Mouse (Mus musculus) brown adipose tissue, adult 24 weeks (tissue): ENCODE measurements around the gene Abcc2. TPM values are rescaled to one million over a fixed set of nuclear protein-coding genes. Genes with fewer than 3 reads are reported as not detected.

Source experiments
- H3K27ac ChIP-seq: fragments of 200-500 bp; replicated peaks from 2 replicates; pipeline ENCODE4 v1.5.1; 2012; ENCODE audit warnings: low read depth, mild to moderate bottlenecking, low read length
- H3K4me1 ChIP-seq: fragments of 200-500 bp; 2 replicates; pipeline ENCODE4 v1.6.1; 2012; ENCODE audit warnings: low read length, mixed read lengths; ENCODE audit not compliant: control insufficient read depth, insufficient read depth, insufficient read length
- H3K4me3 ChIP-seq: fragments of 200-500 bp; 2 replicates; pipeline ENCODE4 v1.5.1; 2012; ENCODE audit warnings: low read depth, mild to moderate bottlenecking, low read length, moderate library complexity; ENCODE audit not compliant: insufficient read depth
- polyA plus RNA-seq: library from polyadenylated mRNA; stranded (reverse); fragments of >200 nt; gene quantifications from 2 replicates; pipeline ENCODE4 v1.2.4, GENCODE M21; 2012; ENCODE audit not compliant: missing spikeins, insufficient read depth, insufficient read length

Gene Abcc2
- polyA plus RNA-seq, 1 experiment, result 1.1 TPM

GRCm38 (mm10) chr19:43801427-43802051 is 19.5 kb downstream of the Abcc2 start:
- no peak overlapping the region for H3K4me3 ChIP-seq
- H3K4me1 ChIP-seq, result peaks cover 3% of the 10 kb centered on the region; the same call in 1 of the 2 replicates
- H3K27ac ChIP-seq, result 0 out of 2 replicates have a peak overlapping the region, but pooled peaks have one; percentile 7

- Histone ChIP-seq H3K4me3 (no peak overlapping the region), H3K4me1 (peaks cover 3% of the 10 kb centered on the region; the same call in 1 of the 2 replicates)
Observed at GRCm38 (mm10) chr19:43803866-43804265, 21.9 kb downstream of the Abcc2 start.

GRCm38 (mm10) chr19:43809331-43809730 is 27.3 kb downstream of the Abcc2 start:
- H3K4me1 ChIP-seq, result no peaks in the 10 kb centered on the region
- H3K27ac ChIP-seq, result no peak overlapping the region
- no peak overlapping the region for H3K4me3 ChIP-seq

More at GRCm38 (mm10) chr19:43803866-43804265, 21.9 kb downstream of the Abcc2 start:
- no peak overlapping the region for H3K27ac ChIP-seq

- Histone ChIP-seq H3K4me1 (no peaks in the 10 kb centered on the region), H3K27ac (no peak overlapping the region)
Observed at GRCm38 (mm10) chr19:43811419-43811818, 29.4 kb downstream of the Abcc2 start.

GRCm38 (mm10) chr19:43813315-43813714 is 31.3 kb downstream of the Abcc2 start:
- H3K27ac ChIP-seq, result no peak overlapping the region
- no peak overlapping the region for H3K4me3 ChIP-seq
- no peaks in the 10 kb centered on the region for H3K4me1 ChIP-seq

More at GRCm38 (mm10) chr19:43811419-43811818, 29.4 kb downstream of the Abcc2 start:
- H3K4me3 ChIP-seq, result no peak overlapping the region

- Histone ChIP-seq H3K27ac (no peak overlapping the region), H3K4me1 (no peaks in the 10 kb centered on the region), H3K4me3 (peak overlapping the region; percentile 64)
Observed at GRCm38 (mm10) chr19:43815661-43816414, 33.8 kb downstream of the Abcc2 start.

GRCm38 (mm10) chr19:43826855-43827254 is 44.9 kb downstream of the Abcc2 start:
- Histone ChIP-seq H3K27ac (no peak overlapping the region), H3K4me3 (no peak overlapping the region), H3K4me1 (no peaks in the 10 kb centered on the region)

- no peak overlapping the region for H3K4me3 ChIP-seq
- no peak overlapping the region for H3K27ac ChIP-seq
- no peaks in the 10 kb centered on the region for H3K4me1 ChIP-seq
Observed at GRCm38 (mm10) chr19:43832425-43833069, 50.6 kb downstream of the Abcc2 start.

- no peak overlapping the region for H3K4me3 ChIP-seq
- no peak overlapping the region for H3K27ac ChIP-seq
- H3K4me1 ChIP-seq, result no peaks in the 10 kb centered on the region
Observed at GRCm38 (mm10) chr19:43843184-43843583, 61.2 kb downstream of the Abcc2 start.

GRCm38 (mm10) chr19:43845331-43845908 is 63.4 kb downstream of the Abcc2 start:
- H3K27ac ChIP-seq, result no peak overlapping the region
- H3K4me1 ChIP-seq, result no peaks in the 10 kb centered on the region
- H3K4me3 ChIP-seq, result no peak overlapping the region

- H3K27ac ChIP-seq, result no peak overlapping the region
- no peak overlapping the region for H3K4me3 ChIP-seq
- no peaks in the 10 kb centered on the region for H3K4me1 ChIP-seq
Observed at GRCm38 (mm10) chr19:43847056-43847455, 65.1 kb downstream of the Abcc2 start.

- H3K4me3 ChIP-seq, result no peak overlapping the region
- no peak overlapping the region for H3K27ac ChIP-seq
- no peaks in the 10 kb centered on the region for H3K4me1 ChIP-seq
Observed at GRCm38 (mm10) chr19:43847966-43848365, 66.0 kb downstream of the Abcc2 start.

GRCm38 (mm10) chr19:43850026-43850425 is 68.0 kb downstream of the Abcc2 start:
- Histone ChIP-seq H3K27ac (no peak overlapping the region), H3K4me3 (no peak overlapping the region), H3K4me1 (no peaks in the 10 kb centered on the region)

- H3K4me3 ChIP-seq, result no peak overlapping the region
- no peaks in the 10 kb centered on the region for H3K4me1 ChIP-seq
- H3K27ac ChIP-seq, result no peak overlapping the region
Observed at GRCm38 (mm10) chr19:43851996-43852630, 70.1 kb downstream of the Abcc2 start.
